Mouse (Mus musculus) kidney, adult 18-20 months (tissue): ENCODE measurements around the gene Slc15a3.
A peak's percentile ranks its signal among the peaks of the same experiment; 100 is the strongest.

Experiments
- DNase-seq: peaks from one replicate; pipeline ENCODE4 v3.0.0; 2021

Slc15a3 gene

DNA sequence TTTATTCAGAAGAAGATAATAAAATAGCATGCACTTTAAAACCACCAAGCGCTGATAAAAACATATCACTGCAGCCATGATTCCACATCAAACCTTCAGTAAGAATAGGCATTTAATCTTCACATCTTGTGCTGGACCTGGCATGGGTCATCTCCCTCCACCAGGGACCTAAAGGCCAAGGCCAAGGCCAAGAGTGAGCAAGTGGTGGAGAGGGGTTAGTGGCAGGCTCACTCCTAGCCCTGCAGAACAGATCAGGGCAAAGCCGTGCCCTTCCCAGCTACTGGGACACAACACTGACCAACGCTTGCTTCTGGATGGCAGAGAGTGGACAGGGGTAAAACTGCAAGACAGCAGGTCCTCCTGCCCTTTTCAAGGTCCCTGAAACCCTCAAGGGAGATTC, 31.1 kb downstream of the Slc15a3 start:
- DNase-seq, result no peak

DNA sequence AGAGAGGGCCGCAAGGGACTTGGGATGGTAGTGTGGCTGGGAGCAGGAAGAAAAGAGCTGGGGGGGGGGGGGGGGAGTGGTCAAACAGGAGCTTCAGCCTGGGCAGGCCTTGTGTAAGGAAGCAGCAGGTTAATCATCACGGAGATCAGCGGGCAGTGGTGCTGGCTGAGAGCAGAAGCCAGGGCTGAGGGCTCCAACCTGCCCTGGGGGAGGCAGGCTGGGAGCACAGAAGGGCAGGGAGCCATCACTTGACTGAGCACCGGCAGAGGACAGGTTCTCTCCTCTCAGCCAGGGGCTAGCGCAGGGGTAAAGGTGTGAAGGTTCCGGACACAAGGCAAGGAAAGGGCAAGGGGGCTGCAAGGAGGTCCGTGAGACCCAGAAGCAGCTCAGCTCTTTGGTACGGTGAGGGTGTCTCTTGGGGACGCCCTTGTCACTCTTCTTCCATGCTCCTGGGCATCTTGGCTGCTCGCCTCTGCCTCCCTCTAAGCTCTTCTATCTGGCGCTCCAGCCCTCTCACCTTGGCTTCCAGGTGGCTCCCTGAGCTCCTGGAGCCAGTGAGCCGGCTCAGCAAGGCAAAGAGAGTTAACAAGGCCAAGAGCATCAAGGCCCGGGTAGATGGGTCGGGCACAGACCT, 31.9 kb downstream of the Slc15a3 start:
- DNase-seq, result no peak

DNA sequence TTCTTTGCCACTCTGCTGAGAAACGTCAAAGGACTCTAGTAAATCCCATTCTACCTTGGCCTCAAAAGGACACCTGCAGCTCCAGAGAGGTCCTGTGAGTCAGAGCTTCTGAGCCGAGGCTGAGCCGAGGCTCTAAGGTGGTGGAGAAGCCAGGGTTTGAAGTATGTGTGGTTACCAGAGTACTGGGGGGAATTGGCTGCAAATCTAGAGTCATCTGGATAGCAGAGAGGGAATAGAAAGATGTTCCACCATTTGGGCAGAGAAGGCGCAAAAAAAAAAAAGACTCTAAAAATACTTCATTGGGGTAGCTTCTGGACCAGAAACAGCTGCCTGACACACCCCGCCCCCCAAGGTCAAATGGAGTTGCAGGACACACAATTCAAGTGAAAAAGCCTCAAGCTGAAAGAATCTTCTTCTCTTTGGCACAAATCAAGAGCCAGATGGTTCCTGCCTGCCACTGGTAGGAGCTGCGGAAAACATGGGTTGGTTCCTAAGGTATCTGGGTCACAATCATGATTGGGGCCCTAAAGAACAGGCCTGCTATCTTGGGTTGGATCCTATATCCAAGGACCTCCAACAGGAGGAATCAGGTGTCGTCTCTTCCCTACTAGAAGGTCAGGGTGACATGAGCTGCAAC, 38.8 kb downstream of the Slc15a3 start:
- no peak for DNase-seq

DNA sequence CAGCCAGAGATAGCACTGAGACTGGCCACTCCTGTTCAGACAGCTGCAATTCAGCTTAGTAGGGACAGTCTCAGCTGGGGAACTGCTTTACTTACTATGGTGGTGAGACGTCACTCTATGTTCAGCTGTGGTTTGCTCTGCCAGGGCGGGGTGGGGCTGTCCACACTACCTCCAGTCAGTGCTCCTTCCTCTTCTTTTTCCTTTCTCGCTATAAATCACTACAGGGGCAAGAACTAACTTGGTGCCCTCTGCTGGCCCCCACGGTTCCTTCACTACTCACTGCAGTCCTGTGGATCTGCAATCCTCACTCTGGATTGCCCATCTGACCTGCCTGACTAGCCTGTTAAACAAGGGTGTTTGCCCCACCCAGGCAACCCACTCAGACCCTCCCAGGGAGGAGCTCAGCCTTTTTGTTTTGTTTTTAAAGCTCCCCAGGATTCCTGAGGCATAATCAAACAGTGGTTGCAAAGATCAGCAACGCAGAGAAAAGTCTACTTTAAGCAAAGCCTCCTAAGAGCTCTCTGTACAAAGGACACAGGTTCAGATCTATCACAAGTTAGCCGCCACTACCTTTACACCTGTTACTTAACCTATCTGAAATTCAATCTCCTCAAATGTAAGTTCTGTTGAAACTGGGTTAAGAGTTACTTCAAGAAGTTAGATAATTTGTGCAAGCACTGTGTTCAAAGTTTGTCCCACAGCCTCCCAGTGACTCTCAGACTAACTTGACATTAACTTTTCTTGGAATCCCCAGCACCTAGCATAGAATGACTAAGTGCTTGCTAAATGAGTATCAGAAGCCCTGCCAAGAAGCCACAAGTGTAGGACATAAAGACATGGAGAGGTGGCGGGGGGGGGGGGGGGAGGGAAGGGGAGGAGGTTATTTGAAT, 40.8 kb downstream of the Slc15a3 start:
- peak; percentile 61 for DNase-seq

DNA sequence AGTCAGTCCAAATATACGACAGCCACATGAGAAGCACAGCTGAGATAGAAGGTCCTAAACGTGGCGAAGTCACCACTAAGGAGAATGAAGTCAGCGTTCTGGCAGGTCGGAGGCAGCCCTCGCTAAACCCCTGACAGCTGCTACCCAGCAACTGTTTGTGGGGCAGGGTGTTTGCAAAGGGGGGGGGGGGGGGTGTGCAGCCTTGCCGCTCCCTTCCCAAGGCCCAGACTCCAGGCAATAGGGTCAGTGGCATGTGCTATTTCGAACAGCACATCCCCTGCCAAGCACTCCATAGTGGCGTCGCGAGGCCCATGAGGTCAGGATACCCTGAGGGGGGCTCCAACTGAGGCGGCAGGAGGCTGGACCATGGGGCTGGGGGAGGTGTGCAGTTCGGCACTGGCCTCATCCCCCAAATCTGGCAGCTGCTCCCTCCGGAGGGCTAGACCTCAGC, 41.5 kb downstream of the Slc15a3 start:
- DNase-seq, result peak; percentile 27

DNA sequence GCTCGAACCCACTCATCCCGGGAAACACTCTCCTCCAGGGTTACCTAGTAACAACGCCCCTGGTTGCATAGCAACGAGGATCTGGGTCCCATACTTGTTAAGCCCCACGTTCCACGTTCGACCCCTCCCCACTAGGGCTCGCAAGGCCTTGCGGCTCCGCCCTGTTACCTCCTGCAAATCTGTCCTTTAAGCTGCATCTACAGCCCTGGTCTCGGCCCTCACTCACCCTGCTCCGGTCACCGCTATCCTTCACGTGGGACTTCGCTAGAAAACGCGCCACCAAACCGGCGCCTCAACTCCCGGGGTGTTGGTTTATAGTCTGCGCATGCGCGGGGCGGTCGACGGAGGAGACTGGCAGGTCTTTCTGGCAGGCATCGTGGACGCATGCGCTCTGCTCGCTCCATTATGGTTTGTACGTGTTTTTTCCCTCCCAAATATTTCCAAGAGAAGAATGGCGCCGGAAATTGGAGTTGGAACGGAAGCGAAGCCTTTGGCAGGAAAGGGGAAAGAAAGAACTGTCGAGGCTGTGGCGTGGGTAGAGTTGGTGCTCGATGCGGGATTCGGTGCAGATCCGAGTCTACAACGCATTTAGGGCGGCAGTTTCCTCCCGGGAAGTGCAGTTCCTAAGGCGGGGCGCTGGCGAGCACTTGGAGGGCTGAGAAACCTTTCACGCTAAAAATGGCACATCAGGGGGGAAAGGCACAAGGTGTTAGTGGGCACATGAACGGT, 42.1 kb downstream of the Slc15a3 start, which contains the start of gene Tmem109:
Gene Tmem109 (minus strand): TSS at position 576 of the 729 bp plus-strand sequence.
- DNase-seq, result peak; percentile 93

DNA sequence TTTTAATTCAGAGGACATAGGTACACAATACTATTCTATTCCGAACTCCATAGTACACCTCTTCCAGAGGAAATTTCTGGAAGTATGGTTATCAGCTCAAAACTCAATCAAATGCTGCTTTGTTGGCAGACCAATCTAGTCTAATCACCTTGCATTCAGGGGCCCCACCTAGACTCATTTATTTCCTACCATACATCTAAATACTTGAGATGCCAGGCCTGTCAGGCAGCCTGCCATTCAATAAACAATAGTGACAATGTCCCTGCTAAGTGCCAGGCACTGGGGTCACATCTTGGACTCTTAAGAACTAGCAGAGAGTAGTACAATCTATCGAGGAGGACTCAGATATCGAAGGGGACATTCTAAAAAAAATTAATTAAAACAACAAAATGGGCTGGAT, 52.7 kb downstream of the Slc15a3 start:
- DNase-seq, result no peak

DNA sequence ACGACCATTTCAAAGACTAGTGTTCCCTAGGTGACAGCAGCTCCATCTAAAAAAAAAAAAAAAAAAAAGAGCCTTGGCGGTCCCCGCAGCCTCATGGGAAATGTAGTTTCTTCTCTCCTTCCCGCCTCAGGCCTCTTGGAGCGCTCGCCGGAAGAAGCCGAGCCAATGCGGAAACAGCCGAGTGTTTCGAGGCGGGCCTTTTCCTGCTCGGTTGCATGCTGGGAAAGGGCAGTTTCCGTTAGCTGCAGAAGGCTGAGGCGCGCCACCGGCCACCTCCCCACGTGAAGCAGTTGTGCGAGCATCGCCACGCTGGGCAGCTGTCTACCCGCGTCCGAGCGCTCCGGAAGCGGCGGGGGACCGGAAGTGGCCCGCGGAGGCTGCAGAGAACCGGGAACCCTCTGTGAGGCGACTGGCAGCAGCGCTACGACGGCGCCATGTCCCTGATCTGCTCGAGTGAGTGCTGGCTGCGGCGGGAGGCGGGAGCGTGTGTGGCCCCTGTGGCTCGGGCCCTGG, 55.5 kb downstream of the Slc15a3 start, which contains the start of gene Prpf19:
Gene Prpf19 (plus strand): TSS at position 216 of the 513 bp plus-strand sequence.
- DNase-seq, result peak; percentile 98

DNA sequence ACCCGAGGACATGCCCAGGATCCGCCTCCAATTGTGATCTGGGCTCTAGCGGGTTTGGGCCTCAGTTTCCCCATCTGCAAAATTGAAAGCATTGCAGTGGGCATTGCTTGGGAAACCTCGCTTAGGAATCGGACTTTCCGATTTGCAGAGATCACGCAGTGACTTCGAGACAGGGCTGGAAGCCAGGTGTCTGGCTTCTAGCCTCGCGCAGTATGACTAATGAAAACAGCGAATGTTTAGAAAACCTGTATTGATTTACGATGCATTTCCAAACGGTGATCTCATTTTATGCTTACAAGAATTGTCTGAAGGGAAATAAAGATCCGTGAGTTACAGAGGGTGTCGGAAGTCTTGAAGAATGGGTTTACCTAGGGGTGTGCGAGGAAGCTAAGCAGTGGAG, 56.2 kb downstream of the Slc15a3 start:
- no peak for DNase-seq

DNA sequence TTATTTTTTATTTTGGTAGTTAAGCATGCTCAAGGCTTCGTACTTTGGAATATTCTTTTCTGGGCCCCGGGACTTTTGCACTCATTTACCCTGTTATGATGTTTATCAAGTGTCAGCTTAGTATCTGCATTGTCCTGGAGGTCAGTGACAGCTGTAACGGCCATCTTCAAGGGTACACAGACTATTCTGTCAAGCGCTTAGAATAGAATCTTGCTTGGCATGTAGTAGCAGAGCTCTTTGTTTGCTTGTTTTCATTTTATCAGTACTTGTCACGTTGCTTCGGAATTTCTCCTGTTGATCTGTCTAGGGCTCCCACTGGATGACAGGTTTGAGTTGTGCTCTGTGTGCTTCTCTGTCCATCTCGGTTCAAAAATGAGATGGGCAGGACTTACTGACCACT, 57.3 kb downstream of the Slc15a3 start:
- DNase-seq, result no peak

DNA sequence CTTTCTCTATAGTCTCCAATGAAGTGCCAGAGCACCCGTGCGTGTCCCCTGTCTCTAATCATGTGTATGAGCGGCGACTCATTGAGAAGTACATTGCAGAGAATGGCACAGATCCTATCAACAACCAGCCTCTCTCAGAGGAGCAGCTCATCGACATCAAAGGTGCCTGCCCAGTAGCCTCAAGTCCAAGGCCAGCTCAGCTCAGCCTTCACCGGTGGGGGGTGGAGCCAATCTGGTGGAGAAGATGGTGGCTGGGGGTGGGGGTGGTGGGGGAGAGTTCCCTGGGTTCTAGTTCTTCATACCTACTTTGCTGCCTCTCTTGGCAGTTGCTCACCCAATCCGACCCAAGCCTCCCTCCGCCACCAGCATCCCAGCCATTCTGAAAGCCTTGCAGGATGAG, 58.0 kb downstream of the Slc15a3 start:
- DNase-seq, result no peak

DNA sequence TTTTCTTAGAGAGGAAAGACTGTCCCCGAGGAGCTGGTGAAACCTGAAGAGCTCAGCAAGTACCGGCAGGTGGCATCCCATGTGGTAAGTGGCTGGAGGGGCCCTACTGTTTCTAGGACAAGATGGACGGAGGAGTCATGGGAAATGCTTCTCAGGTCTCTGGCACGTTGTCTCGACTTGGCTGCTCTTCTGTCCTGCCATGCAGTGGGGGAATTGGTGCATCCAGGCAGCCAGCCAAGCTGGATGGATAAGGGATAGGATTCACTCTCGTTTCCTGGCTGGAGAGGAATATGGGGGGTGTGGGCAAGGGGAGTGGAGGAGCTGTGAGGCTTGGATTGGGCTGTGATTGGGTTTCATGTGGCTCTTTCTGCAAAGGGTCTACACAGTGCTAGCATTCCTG, 60.8 kb downstream of the Slc15a3 start:
- no peak for DNase-seq

DNA sequence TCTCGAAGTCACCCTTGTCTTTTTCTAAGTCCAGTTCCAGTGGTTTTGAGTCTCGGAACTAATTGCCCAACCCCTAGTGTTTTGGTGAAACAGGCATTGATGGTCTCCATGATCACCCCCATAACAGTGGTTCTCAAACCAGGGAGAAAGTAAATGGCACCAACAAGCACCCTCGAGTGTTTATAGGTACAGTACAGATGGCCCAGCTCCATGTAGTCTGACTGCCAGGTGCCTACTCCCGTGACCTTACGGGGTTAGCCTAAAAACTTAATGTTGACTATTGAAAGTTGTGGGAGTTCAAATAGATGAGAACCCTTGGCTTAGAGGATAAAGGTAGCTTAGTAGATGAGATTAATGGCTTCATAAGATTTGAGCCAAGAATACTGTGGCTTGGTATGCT, 61.5 kb downstream of the Slc15a3 start:
- no peak for DNase-seq

DNA sequence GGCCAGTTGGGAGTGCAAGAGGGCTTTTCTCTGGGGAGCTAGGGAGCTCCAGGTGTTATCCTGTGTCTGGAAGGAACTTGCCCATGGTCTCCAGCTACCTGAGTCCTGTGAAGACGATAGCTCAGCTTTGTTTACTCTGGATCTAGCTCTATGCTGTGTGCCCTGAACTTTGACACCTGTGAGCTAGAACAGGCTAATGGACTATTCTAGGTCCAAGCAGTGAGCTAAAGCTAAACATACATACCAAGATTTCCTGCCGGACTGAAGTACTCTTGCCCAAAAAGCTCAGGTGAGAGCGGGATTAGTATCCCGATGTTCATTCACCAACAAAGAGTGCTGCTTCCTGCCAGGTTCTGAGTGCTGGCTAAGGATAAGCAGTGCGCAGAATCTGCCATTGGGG, 65.0 kb downstream of the Slc15a3 start:
- no peak for DNase-seq

DNA sequence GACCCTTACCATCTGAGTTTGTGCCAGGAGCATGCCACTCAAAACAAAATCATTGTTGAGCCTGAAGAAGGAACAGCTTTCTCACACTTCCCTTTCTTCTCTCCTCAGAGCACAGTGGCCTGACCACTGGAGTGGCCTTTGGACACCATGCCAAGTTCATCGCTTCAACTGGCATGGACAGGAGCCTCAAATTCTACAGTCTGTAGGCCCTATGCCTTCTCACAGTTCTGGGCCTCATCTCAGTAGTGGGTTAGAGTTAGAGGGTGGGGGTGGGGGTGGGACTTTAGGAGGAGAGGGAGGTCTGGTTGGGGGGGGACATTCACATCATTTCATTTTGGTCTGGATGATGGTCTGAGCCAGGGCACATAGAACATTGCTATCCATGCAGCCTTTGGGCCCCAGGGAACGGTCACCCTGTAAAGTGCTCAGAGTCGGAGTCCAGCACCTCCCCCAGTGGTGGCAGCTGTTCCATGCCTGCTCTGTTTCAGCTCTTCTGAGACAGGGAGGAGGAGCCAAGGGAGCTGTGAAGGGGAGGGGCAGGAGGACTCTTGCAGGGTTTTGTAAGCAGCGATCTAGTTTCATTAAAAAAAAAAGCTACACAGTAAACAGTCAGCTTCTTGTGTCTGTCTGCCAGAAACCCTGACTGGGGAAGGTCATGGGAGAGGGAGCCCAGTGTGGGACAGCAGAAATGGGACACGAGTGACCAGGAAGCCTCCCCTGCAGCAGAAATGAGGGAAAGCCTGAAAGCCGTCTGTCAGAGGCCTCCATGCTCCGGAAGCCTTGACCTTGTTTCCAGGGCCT, 65.6 kb downstream of the Slc15a3 start:
- DNase-seq, result peak; percentile 62

DNA sequence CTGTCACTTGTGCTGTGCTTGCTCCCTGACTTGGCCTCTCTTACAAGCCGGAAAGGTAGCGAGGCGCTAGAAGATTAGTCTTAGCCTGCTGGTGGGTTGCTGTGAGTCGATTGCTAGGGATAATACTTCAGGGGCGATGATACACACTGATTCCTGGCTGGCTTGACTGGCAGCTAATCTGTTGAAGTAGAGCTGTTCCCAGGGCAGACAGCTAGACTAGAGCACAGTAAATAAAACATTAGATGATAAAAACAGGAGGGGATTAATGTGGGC, 66.1 kb downstream of the Slc15a3 start:
- DNase-seq, result no peak

DNA sequence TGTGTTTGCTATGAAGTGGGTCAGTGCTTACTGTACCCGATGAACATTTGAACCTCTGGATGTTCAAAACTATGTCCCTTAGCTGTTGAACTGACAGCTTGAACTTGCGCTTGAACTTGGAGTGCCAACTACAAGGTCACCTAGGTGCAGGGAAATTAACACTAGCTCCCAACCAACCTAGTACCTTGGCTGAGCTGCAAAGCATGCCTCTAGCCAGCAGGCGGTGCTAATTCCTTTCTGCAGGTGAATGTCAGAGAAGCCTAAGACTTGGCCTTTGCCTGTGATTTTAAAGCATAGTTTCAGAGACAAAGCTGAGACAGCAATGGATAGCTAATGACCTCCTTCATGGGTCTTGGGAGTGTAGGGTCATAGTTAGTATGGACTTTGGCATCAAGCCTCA, 68.4 kb downstream of the Slc15a3 start:
- peak; percentile 72 for DNase-seq
